Mouse (Mus musculus) A20 (cell line): ENCODE data around the gene Cdcp2.
A peak's percentile ranks its signal among the peaks of the same experiment; 100 is the strongest.

Experiments used
- DNase-seq: peaks from one replicate; pipeline ENCODE4 v3.0.0-alpha.2; 2011; ENCODE audit warnings: low read depth, low spot score

Gene Cdcp2

GRCm38 (mm10) chr4:107130534-107130933, 33.8 kb downstream of the Cdcp2 start:
- DNase-seq, result no peak

DNA sequence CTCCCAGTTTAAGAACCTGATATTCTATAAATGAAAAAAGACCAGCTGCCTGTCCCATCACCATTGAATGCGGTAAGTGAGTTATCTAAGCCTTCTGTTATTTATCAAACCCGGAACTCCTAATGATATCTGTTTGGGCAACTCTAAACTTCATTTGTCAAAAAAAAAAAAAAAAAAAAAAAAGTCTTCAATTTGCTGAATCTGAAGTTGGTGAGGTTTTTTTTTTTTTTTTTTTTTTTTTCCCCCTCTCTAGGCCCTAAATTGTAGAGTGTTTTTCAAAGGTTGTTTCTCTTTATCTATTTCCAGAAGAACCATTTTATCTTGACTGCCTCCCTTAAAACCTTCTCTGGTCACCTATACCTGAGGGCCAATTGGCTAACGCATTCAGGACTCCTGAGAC, 38.2 kb downstream of the Cdcp2 start:
- DNase-seq, result no peak

- DNase-seq, result no peak
Observed at GRCm38 (mm10) chr4:107135663-107136062, 39.0 kb downstream of the Cdcp2 start.

GRCm38 (mm10) chr4:107136531-107136930, 39.8 kb downstream of the Cdcp2 start:
- DNase-seq, result no peak

DNA sequence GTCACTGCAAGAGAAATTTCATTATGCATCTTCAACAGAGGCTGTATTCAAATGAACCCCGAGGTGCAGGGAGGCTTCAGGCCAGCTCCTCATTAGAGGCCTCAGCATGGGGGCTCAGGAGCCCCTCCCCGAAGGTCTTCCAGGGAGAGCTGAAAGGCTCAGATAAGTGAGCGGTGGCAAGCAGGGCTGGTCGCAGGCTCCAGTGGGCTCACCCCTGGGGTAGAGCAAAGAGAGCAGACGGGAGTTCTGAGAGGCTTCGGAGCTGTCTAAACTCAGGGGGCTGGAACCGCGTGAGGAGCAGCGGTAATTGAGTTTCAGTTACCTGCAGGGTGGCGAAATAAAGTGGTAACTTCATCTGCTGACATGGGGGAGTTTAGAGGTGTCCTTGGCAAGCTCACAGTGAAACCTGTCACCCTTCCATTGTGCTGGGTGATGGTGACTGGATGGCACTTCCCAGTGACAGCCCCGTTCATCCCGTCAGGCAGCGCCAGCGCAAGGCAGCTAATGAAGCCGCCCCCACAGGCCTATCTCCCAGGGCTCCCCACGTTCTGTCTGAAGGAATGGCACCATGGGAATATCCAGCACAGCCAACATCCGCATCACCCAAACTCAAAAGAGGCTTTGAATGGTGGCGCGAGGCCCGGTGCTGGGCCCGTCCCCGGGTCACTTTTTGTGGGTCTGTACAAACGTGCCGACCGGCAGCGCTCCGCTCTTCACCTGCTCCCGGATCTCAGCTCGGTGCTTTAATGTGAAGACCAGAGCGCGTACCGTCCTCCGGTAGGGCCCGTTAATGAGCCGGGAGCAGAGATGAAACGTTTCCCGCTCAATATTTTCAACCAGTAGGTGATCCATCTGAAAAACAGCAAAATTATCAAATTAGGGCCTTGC, 42.5 kb downstream of the Cdcp2 start:
- no peak for DNase-seq

GRCm38 (mm10) chr4:107139836-107140631, 43.3 kb downstream of the Cdcp2 start:
- no peak for DNase-seq

- peak; percentile 88 for DNase-seq
Observed at GRCm38 (mm10) chr4:107143511-107143910, 46.8 kb downstream of the Cdcp2 start.

- DNase-seq, result no peak
Observed at GRCm38 (mm10) chr4:107150991-107151390, 54.3 kb downstream of the Cdcp2 start.

DNA sequence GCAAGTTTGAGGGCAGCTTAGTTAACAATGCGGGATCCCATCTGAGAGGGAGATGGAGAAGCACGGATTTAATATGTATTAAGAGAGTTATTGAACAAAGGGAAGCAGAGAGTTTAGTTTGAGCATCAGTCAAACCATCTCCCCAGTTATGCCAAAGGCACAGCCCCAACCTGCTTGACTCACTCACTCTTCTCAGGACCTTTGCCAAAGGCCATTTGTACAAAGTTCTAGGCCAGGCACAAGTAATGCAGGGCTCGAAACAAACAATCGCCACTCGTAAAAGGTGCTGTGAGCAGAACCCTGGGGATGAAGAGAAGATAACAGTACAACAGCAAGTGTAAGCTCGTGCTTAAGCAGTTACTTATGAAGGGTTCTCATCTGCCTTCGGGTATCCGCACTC, 55.9 kb downstream of the Cdcp2 start:
- no peak for DNase-seq

DNA sequence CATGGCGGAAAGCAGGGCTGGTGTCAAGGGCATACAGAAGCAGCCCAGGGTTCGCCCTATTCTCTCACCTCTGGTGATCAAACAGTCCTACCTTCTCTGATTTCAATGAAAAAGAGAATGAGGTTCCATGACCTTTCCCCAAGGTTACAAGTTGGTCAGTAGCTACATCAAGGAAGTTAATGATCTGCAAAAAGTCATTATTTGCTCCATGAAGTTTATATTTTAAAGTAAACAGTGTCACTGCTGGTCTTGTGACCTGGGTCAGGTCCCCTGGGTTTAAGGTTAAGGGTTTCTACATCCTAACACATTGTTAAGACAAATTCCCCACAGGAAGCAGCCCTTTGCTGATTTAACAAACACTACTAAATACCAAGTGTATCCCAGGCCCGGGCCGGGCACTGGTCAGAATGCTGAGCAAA, 60.3 kb downstream of the Cdcp2 start:
- no peak for DNase-seq

DNA sequence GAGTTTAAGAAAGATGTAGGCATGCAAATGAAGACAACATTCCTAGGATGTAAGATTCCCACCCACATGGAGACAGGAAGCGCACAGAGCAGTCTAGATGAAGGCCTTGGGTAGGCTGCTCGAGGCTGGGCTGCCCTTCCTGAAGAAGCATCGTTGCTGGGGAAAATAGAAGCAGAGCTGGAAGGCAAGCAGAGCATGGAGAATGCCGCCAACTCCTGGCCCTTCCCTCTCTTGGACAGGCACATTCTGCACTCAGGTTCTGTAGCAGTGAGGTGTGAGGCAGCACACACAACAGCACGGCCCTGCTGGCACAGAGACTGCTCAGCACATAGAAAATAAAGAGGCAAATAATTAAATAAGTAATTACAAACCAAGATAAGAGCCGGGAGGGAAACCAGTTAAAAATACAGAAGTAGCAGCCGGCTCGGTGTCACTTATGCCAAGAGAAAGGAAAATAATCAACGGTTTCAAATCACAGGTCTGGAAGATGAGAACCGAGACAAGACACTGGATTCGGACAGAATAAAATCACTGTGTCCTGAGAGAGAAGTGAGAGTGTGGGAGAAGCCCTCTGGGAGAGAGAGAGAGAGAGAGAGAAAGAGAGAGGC, 62.6 kb downstream of the Cdcp2 start:
- DNase-seq, result no peak

DNA sequence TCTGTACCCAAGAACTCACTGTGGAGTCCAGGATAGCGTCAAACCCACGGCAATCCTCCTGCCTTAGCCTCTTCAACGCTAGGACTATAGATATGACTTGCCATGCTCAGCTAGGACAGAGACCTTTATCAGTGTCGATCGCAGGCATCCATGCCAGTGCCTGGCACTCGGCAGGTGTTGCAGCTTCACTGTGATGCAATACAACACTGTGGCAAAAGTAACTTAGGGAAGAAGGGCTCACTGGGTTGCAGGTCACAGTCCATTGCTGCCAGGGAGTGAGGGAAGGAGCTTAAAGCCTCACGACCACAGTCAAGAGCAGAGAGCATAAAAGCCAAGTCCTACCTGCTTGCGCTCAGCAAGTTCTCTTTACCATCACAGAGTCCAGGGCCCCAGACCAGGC, 63.5 kb downstream of the Cdcp2 start:
- DNase-seq, result no peak
